Mouse (Mus musculus) intestine, embryonic 16.5 days (tissue): Measurements from ENCODE around the gene Msl1. TPM values are rescaled to one million over a fixed set of nuclear protein-coding genes. Genes with fewer than 3 reads are reported as not detected.

Source experiments
- ATAC-seq: fragments of 200-750 bp; cut with Nextera tagmentation; 2 replicates; pipeline ENCODE4 v1.8.0; 2017; ENCODE audit warnings: moderate TSS enrichment, moderate library complexity
- H3K27ac ChIP-seq: fragments of 300-500 bp; sonication (generic); 2 replicates; pipeline ENCODE4 v1.5.1; 2014; ENCODE audit warnings: mild to moderate bottlenecking, low read length
- H3K27me3 ChIP-seq: fragments of 300-500 bp; sonication (generic); replicated peaks from 2 replicates; pipeline ENCODE4 v1.6.1; 2014; ENCODE audit warnings: low read length, control low read depth, mixed read lengths; ENCODE audit not compliant: control insufficient read depth, insufficient read depth
- H3K36me3 ChIP-seq: fragments of 300-500 bp; sonication (generic); 2 replicates; pipeline ENCODE4 v1.6.1; 2014; ENCODE audit warnings: low read length, control low read depth; ENCODE audit not compliant: control insufficient read depth, insufficient read depth
- H3K4me1 ChIP-seq: fragments of 300-500 bp; sonication (generic); 2 replicates; pipeline ENCODE4 v1.6.1; 2014; ENCODE audit warnings: low read length, control low read depth, mixed read lengths; ENCODE audit not compliant: control insufficient read depth, insufficient read depth
- H3K4me2 ChIP-seq: fragments of 300-500 bp; sonication (generic); 2 replicates; pipeline ENCODE4 v1.6.1; 2014; ENCODE audit warnings: low read depth, low read length, control low read depth
- H3K4me3 ChIP-seq: fragments of 300-500 bp; sonication (generic); 2 replicates; pipeline ENCODE4 v1.5.1; 2014; ENCODE audit warnings: mild to moderate bottlenecking, low read length
- H3K9ac ChIP-seq: fragments of 300-500 bp; sonication (generic); 2 replicates; pipeline ENCODE4 v1.6.1; 2014; ENCODE audit warnings: low read depth, low read length
- H3K9me3 ChIP-seq: fragments of 300-500 bp; sonication (generic); 2 replicates; pipeline ENCODE4 v1.6.1; 2016; ENCODE audit warnings: low read length, control low read depth; ENCODE audit not compliant: control insufficient read depth
- WGBS: fragments of 180-500 bp; shearing (Covaris S2); extraction: QIAGEN DNeasy Blood & Tissue Kit; methylation state at CpG from one replicate; pipeline ENCODE4 v1.1.7; 2014; 5-methylcytosine and 5-hydroxymethylcytosine counted together
- polyA plus RNA-seq: library from polyadenylated mRNA; unstranded; fragments of >200 nt; fragmentation: Nextera tagmentation; extraction: Ambion mirVana; gene quantifications from 2 replicates; pipeline ENCODE4 v1.2.1, GENCODE M21; 2015

Gene Msl1
- polyA plus RNA-seq, 1 experiment from 2014 or later: 13.5 TPM

- Histone ChIP-seq H3K4me2 (no peak overlapping the region), H3K4me1 (no peaks in the 10 kb centered on the region; the same call in 1 of the 2 replicates), H3K9me3 (no peaks in the 10 kb centered on the region), H3K36me3 (peaks cover 22% of the 10 kb centered on the region), H3K27ac (no peak overlapping the region), H3K4me3 (no peak overlapping the region), H3K27me3 (no peaks in the 10 kb centered on the region), H3K9ac (no peak overlapping the region)
- 57% methylated on average over 4 of the region's 4 CpGs for WGBS
- no peak for ATAC-seq
Measured at GRCm38 (mm10) chr11:98829875-98830274, 34.6 kb downstream of the Msl1 start.

DNA sequence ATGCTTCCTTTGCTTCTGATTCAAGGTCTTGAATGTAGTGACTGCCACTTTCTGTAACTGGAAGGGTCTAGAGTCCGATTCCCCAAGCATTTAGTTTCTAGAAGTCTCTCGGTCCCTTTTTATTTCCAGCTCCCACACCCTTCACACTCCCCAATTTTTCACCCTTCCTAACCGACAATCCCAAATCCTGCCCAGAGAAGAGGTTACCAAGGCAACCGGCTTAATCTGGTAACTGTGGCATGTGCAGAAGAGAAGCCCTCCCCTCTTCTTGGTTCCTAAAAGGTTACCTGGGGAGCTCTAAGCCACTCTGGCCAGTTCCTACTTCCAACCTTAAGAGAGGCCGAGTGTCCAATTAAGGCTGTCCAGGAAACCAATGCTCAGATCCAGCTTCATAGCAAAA lies 40.0 kb downstream of the Msl1 start:
- H3K27me3 ChIP-seq: no peaks in the 10 kb centered on the region
- H3K36me3 ChIP-seq: peaks cover 9% of the 10 kb centered on the region
- ATAC-seq: no peak
- WGBS: 46% methylated on average over 5 of the region's 5 CpGs
- H3K4me3 ChIP-seq: no peak overlapping the region
- H3K9me3 ChIP-seq: no peaks in the 10 kb centered on the region
- no peak overlapping the region for H3K27ac ChIP-seq
- peaks cover 23% of the 10 kb centered on the region for H3K4me1 ChIP-seq
- H3K4me2 ChIP-seq: no peak overlapping the region
- no peak overlapping the region for H3K9ac ChIP-seq

DNA sequence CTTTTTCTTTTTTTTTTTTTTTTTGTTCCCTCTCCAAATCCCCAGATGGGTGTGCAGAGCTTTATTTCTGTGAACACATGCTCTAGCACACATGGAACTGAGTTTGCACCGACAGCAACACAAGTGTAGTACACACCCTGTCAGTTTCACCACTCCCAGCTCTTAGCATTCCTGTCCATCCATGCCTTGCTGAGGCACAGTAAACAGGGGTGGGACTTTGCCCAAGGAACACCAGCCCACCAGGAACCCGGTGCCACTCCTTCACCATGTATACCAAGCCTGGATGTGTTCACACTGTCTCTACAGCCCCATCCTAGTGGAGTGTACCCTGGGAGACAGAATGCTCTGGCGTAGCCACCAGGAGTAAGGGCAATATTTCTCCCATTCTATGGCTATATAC lies 40.4 kb downstream of the Msl1 start:
- ATAC-seq: 0 out of 2 replicates have a peak, but pooled peaks have one; percentile 19
- H3K27ac ChIP-seq: peak overlapping the region; percentile 18; the same call in 1 of the 2 replicates
- H3K9me3 ChIP-seq: no peaks in the 10 kb centered on the region
- no peak overlapping the region for H3K9ac ChIP-seq
- H3K4me3 ChIP-seq: no peak overlapping the region
- 48% methylated on average over 3 of the region's 3 CpGs for WGBS
- no peak overlapping the region for H3K4me2 ChIP-seq
- no peaks in the 10 kb centered on the region for H3K27me3 ChIP-seq
- H3K36me3 ChIP-seq: peaks cover 9% of the 10 kb centered on the region
- peaks cover 23% of the 10 kb centered on the region for H3K4me1 ChIP-seq

- peak overlapping the region; percentile 100 for H3K4me2 ChIP-seq
- no peaks in the 10 kb centered on the region for H3K27me3 ChIP-seq
- peaks cover 9% of the 10 kb centered on the region for H3K36me3 ChIP-seq
- H3K9me3 ChIP-seq: no peaks in the 10 kb centered on the region
- H3K4me3 ChIP-seq: peak overlapping the region; percentile 80
- H3K4me1 ChIP-seq: peaks cover 23% of the 10 kb centered on the region
- peak; percentile 39 for ATAC-seq
- H3K27ac ChIP-seq: peak overlapping the region; percentile 18; the same call in 1 of the 2 replicates
- H3K9ac ChIP-seq: 0 out of 2 replicates have a peak overlapping the region, but pooled peaks have one; percentile 81
- 24% methylated on average over 7 of the region's 7 CpGs for WGBS
Measured at GRCm38 (mm10) chr11:98836128-98836527, 40.8 kb downstream of the Msl1 start.

- Histone ChIP-seq H3K27me3 (no peaks in the 10 kb centered on the region), H3K4me2 (peak within 1 kb of the TSS; percentile 100), H3K9ac (peak within 1 kb of the TSS; percentile 81), H3K9me3 (no peaks in the 10 kb centered on the region), H3K4me3 (peak within 1 kb of the TSS; percentile 80), H3K4me1 (peaks cover 23% of the 10 kb centered on the region), H3K27ac (peak within 1 kb of the TSS; percentile 25; the same call in 1 of the 2 replicates), H3K36me3 (peaks cover 7% of the 10 kb centered on the region)
- under 1% methylated on average over 47 of the region's 48 CpGs for whole genome bisulfite sequencing
- ATAC-seq: peak; percentile 90
Measured at GRCm38 (mm10) chr11:98836651-98837141, 41.4 kb downstream of the Msl1 start, which contains the start of gene Rapgefl1. TSS of gene Rapgefl1 (plus strand) at chr11:98836785.

DNA sequence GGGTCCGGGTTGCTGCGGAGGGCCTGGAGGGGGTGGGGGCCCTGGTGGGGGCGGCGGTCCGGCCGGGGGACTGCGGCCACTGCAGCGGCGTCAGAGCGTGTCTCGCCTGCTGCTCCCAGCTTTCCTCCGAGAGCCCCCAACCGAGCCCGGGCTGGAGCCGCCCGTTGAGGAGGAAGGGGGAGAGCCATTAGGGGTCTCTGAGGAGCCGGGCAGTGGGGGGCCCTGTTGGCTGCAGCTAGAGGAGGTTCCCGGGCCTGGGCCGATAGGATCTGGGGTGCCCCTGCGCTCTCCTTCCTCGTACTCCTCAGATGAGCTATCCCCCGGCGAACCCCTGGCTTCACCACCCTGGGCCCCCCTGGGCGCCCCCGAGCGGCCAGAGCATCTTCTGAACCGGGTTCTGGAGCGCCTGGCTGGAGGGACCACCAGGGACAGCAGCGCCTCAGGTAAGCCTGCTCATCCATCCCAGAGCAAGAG lies 42.0 kb downstream of the Msl1 start:
- Histone ChIP-seq H3K9me3 (no peaks in the 10 kb centered on the region), H3K4me2 (peak overlapping the region; percentile 100), H3K4me3 (peak overlapping the region; percentile 80), H3K4me1 (peaks cover 23% of the 10 kb centered on the region), H3K9ac (peak overlapping the region; percentile 81), H3K36me3 (peaks cover 7% of the 10 kb centered on the region), H3K27ac (no peak overlapping the region), H3K27me3 (no peaks in the 10 kb centered on the region)
- WGBS: 3% methylated on average over 28 of the region's 29 CpGs
- ATAC-seq: no peak

- H3K36me3 ChIP-seq: peaks cover 6% of the 10 kb centered on the region
- H3K4me2 ChIP-seq: no peak overlapping the region
- H3K9ac ChIP-seq: peak overlapping the region; percentile 21; the same call in 1 of the 2 replicates
- H3K4me3 ChIP-seq: no peak overlapping the region; the same call in 1 of the 2 replicates
- no peaks in the 10 kb centered on the region for H3K27me3 ChIP-seq
- peaks cover 23% of the 10 kb centered on the region for H3K4me1 ChIP-seq
- no peaks in the 10 kb centered on the region for H3K9me3 ChIP-seq
- H3K27ac ChIP-seq: no peak overlapping the region
- ATAC-seq: no peak
- WGBS: 62% methylated on average over 11 of the region's 11 CpGs
Measured at GRCm38 (mm10) chr11:98837917-98838316, 42.6 kb downstream of the Msl1 start.

DNA sequence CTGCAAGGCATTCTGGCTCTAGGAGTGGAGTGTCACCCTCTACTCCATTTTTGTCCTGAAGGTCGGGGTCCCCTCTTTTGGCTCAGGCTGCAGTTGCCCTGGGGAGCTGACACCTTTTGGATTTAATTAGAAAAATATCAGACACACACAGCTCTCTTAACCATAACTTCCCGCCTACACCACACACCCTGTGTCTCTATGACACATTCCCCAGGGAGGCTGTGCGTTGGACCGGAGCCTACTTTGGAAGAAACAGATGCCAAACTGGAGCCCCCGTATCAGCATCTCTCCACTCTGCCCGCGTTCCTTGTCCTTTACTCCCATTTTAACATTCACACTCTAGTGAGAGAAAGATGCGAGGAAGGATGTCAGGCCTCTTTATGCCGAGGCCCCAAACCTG lies 43.2 kb downstream of the Msl1 start:
- no peak overlapping the region for H3K4me2 ChIP-seq
- H3K9ac ChIP-seq: no peak overlapping the region
- WGBS: 80% methylated on average over 9 of the region's 9 CpGs
- peaks cover under 1% of the 10 kb centered on the region; the same call in 1 of the 2 replicates for H3K36me3 ChIP-seq
- no peak for ATAC-seq
- no peak overlapping the region for H3K4me3 ChIP-seq
- H3K9me3 ChIP-seq: no peaks in the 10 kb centered on the region
- H3K27ac ChIP-seq: no peak overlapping the region
- H3K4me1 ChIP-seq: peaks cover 23% of the 10 kb centered on the region
- no peaks in the 10 kb centered on the region for H3K27me3 ChIP-seq

- no peaks in the 10 kb centered on the region for H3K9me3 ChIP-seq
- no peak overlapping the region for H3K9ac ChIP-seq
- ATAC-seq: peak; percentile 73
- H3K4me2 ChIP-seq: no peak overlapping the region
- no peaks in the 10 kb centered on the region for H3K36me3 ChIP-seq
- no peak overlapping the region for H3K27ac ChIP-seq
- 32% methylated on average over 6 of the region's 6 CpGs for WGBS
- H3K27me3 ChIP-seq: no peaks in the 10 kb centered on the region
- peaks cover 23% of the 10 kb centered on the region for H3K4me1 ChIP-seq
- H3K4me3 ChIP-seq: no peak overlapping the region
Measured at GRCm38 (mm10) chr11:98839402-98839801, 44.1 kb downstream of the Msl1 start.
